Mouse (Mus musculus): ENCODE data around the gene Elane. TPM values are rescaled to one million over a fixed set of nuclear protein-coding genes. Genes with fewer than 3 reads are reported as not detected.

Elane gene
- polyA plus RNA-seq, 1 experiment from 2014 or later: not detected

DNA sequence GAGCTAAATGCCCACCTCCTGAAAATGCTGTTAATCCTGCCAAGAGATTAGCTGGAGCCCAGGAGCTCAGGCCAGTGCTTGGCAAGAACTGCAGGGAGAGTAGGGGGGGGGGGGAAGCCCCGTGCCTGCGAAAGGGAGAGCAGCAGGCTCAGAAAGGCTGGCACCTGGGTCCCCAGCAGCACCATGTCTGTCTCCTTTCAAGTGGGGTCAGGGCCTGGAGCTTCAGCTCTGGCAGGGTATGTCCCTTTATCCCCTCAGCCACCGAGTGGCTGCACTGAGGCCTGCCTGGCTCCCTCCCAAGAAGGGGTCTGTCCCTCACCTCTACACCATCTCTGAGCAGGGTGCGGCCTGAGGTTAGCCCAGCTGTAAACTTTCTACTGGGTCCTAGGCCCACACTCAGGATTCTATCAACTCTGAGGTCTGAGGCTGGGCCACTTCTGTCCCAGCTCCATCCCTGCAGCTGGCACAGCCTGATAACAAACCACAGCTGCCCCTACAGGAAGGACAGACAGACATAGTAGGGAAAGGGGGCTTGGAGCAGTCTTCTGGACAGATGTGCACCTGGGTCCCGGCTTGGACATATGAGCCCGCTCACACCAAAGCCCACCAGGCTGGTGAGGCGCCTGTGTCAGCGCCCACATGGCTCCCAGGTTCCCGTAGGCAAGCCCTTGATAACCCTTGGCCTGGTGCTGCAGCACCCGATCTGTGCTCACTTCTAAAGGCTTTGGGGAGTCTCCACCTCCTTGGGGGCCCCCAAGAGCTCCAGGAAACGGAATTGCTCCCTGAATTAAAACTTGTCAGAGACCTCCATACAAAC, 28.3 kb downstream of the Elane start:
- peaks cover 16% of the 10 kb centered on the region for H3K27me3 ChIP-seq (ENCODE audit: insufficient read depth, low read length)
- no peak for TF ChIP-seq CTCF (IDR thresholded peaks at IDR 0.05; ENCODE audit: low read depth)
- WGBS: 75% methylated on average over 11 of the region's 11 CpGs
- peak overlapping the region; percentile 5; the same call in 1 of the 2 replicates for H3K27ac ChIP-seq
- peak overlapping the region; percentile 2; the same call in 1 of the 2 replicates for H3K4me2 ChIP-seq (ENCODE audit: low read length)
- peaks cover 15% of the 10 kb centered on the region for H3K4me1 ChIP-seq (replicated peaks; ENCODE audit: insufficient read depth, low read length)
- H3K9ac ChIP-seq (ENCODE audit: low read depth, low read length): no peak overlapping the region
- H3K9me3 ChIP-seq (replicated peaks; ENCODE audit: low read length): no peaks in the 10 kb centered on the region
- H3K4me3 ChIP-seq (replicated peaks; ENCODE audit: low read depth, low read length): no peak overlapping the region
- ATAC-seq (replicated peaks; ENCODE audit: low FRiP score, low read depth) (no peak), DNase-seq (ENCODE audit: low spot score) (no peak)
- peaks cover 15% of the 10 kb centered on the region for H3K36me3 ChIP-seq (ENCODE audit: insufficient read depth, low read length)

- no peak for TF ChIP-seq CTCF (IDR thresholded peaks at IDR 0.05; ENCODE audit: low read depth)
- no peaks in the 10 kb centered on the region for H3K9me3 ChIP-seq (replicated peaks; ENCODE audit: low read length)
- peaks cover 20% of the 10 kb centered on the region for H3K27me3 ChIP-seq (ENCODE audit: insufficient read depth, low read length)
- H3K9ac ChIP-seq (ENCODE audit: low read depth, low read length): no peak overlapping the region
- peak overlapping the region; percentile 5; the same call in 1 of the 2 replicates for H3K27ac ChIP-seq
- no peak overlapping the region for H3K4me3 ChIP-seq (replicated peaks; ENCODE audit: low read depth, low read length)
- no peak for ATAC-seq (replicated peaks; ENCODE audit: low FRiP score, low read depth)
- H3K36me3 ChIP-seq (ENCODE audit: insufficient read depth, low read length): peaks cover 15% of the 10 kb centered on the region
- WGBS: 64% methylated on average over 7 of the region's 7 CpGs
- peak overlapping the region; percentile 94; the same call in 1 of the 2 replicates for H3K4me2 ChIP-seq (ENCODE audit: low read length)
- DNase-seq (ENCODE audit: low spot score): no peak
- peaks cover 15% of the 10 kb centered on the region for H3K4me1 ChIP-seq (replicated peaks; ENCODE audit: insufficient read depth, low read length)
Observed at GRCm38 (mm10) chr10:79914948-79915596, 29.0 kb downstream of the Elane start.

GRCm38 (mm10) chr10:79916081-79916480, 30.0 kb downstream of the Elane start:
- H3K27me3 ChIP-seq (ENCODE audit: insufficient read depth, low read length): peaks cover 30% of the 10 kb centered on the region
- peaks cover 9% of the 10 kb centered on the region for H3K36me3 ChIP-seq (ENCODE audit: insufficient read depth, low read length)
- H3K4me1 ChIP-seq (replicated peaks; ENCODE audit: insufficient read depth, low read length): peaks cover 22% of the 10 kb centered on the region
- H3K27ac ChIP-seq: peak overlapping the region; percentile 77; the same call in 1 of the 2 replicates
- peak overlapping the region; percentile 94 for H3K4me2 ChIP-seq (ENCODE audit: low read length)
- 7% methylated on average over 8 of the region's 8 CpGs for WGBS
- no peaks in the 10 kb centered on the region for H3K9me3 ChIP-seq (replicated peaks; ENCODE audit: low read length)
- DNase-seq (ENCODE audit: low spot score): no peak
- no peak for ATAC-seq (replicated peaks; ENCODE audit: low FRiP score, low read depth)
- H3K4me3 ChIP-seq (replicated peaks; ENCODE audit: low read depth, low read length): peak overlapping the region; percentile 82
- peak overlapping the region; percentile 90 for H3K9ac ChIP-seq (ENCODE audit: low read depth, low read length)
- no peak for TF ChIP-seq CTCF (IDR thresholded peaks at IDR 0.05; ENCODE audit: low read depth)

DNA sequence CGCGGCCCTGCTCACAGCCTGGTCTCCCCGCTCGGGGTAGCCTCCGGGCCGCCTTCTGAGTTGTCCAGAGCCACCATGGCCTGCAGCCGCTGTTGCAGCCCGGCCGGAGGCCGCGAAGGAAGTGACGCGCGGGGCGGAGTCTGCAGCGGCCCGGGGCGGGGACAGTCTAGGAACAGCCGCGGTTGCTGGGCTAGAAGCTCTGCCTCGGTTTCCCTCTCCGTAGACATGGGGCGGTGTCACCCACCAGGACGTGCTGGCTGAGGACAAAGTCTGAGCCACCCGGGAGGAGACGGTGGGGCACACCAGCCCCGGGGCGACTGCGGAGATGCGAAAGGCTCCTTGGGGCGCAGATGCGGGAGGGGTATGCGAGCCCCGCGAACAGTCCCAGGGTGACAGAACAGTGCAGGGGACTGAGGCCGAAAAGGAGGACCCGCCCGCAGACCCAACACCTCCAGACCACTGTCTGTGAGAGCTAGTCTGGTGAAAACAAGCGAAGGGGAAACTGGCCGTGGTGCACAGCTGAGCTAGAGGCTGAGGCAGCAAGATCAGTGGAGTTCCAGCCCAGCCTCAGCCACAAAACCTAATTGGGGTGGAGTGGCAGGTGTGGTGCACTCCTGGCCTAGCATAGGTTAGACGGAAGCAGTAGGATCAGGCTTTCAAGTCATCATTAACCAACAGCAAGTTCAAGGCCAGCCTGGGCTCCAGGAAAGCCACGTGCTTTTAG, 30.9 kb downstream of the Elane start, which contains the start of gene Kiss1r:
Gene Kiss1r (plus strand): TSS at position 164 of the 724 bp plus-strand sequence.
- peaks cover 28% of the 10 kb centered on the region for H3K4me1 ChIP-seq (replicated peaks; ENCODE audit: insufficient read depth, low read length)
- TF ChIP-seq CTCF (IDR thresholded peaks at IDR 0.05; ENCODE audit: low read depth): no peak

GRCm38 (mm10) chr10:79917532-79918100, 31.6 kb downstream of the Elane start:
- no peak for ATAC-seq (replicated peaks; ENCODE audit: low FRiP score, low read depth)

More for the DNA sequence above, 30.9 kb downstream of the Elane start, which contains the start of gene Kiss1r:
- H3K9ac ChIP-seq (ENCODE audit: low read depth, low read length): peak within 1 kb of the TSS; percentile 90
- H3K36me3 ChIP-seq (ENCODE audit: insufficient read depth, low read length): 0 out of 2 replicates have a peak, but pooled peaks cover 3% of the 10 kb centered on the region
- H3K4me3 ChIP-seq (replicated peaks; ENCODE audit: low read depth, low read length): peak within 1 kb of the TSS; percentile 82
- ATAC-seq (replicated peaks; ENCODE audit: low FRiP score, low read depth) (peak; percentile 76), DNase-seq (ENCODE audit: low spot score) (peak; percentile 91)
- H3K4me2 ChIP-seq (ENCODE audit: low read length): peak within 1 kb of the TSS; percentile 94
- WGBS: 2% methylated on average over 42 of the region's 42 CpGs
- H3K27ac ChIP-seq: peak within 1 kb of the TSS; percentile 77
- peaks cover 37% of the 10 kb centered on the region for H3K27me3 ChIP-seq (ENCODE audit: insufficient read depth, low read length)
- H3K9me3 ChIP-seq (replicated peaks; ENCODE audit: low read length): no peaks in the 10 kb centered on the region

More at GRCm38 (mm10) chr10:79917532-79918100, 31.6 kb downstream of the Elane start:
- no peak overlapping the region for H3K27ac ChIP-seq
- peak overlapping the region; percentile 94; the same call in 1 of the 2 replicates for H3K4me2 ChIP-seq (ENCODE audit: low read length)
- H3K4me3 ChIP-seq (replicated peaks; ENCODE audit: low read depth, low read length): peak overlapping the region; percentile 82; the same call in 1 of the 2 replicates
- 75% methylated on average over 5 of the region's 5 CpGs for WGBS
- H3K27me3 ChIP-seq (ENCODE audit: insufficient read depth, low read length): peaks cover 43% of the 10 kb centered on the region
- H3K4me1 ChIP-seq (replicated peaks; ENCODE audit: insufficient read depth, low read length): peaks cover 28% of the 10 kb centered on the region
- no peak for DNase-seq (ENCODE audit: low spot score)
- no peak for TF ChIP-seq CTCF (IDR thresholded peaks at IDR 0.05; ENCODE audit: low read depth)
- H3K9ac ChIP-seq (ENCODE audit: low read depth, low read length): no peak overlapping the region
- no peaks in the 10 kb centered on the region for H3K36me3 ChIP-seq (ENCODE audit: insufficient read depth, low read length)
- no peaks in the 10 kb centered on the region for H3K9me3 ChIP-seq (replicated peaks; ENCODE audit: low read length)

All from kidney, postnatal 0 days (tissue).